Mouse (Mus musculus): Measurements from ENCODE around the gene Ell2. TPM values are rescaled to one million over a fixed set of nuclear protein-coding genes. Genes with fewer than 3 reads are reported as not detected.
"Not testable (repeated sequence)": the region's sequence is repeated elsewhere in the genome, so short reads cannot be mapped to it uniquely, and the experiment has no call there.

Gene Ell2
- total RNA-seq (2021) = 10 to 100 TPM; 12.7 to 14.8 TPM

GRCm38 (mm10) chr13:75706457-75706856 lies at the start of gene Ell2:
Gene Ell2, plus strand, starts transcription at chr13:75706757.
- intact Hi-C loops (cut with DNase I) = loop anchor here (5.0 kb wide), 1 partner anchor 479 kb away; no protein-coding TSS in a partner anchor
- DNase-seq = no peak

- DNase-seq = no peak
- intact Hi-C loops (cut with DNase I) = no loop called here
Measured at GRCm38 (mm10) chr13:75685438-75685837, 21.1 kb upstream of the Ell2 start.

GRCm38 (mm10) chr13:75686995-75687394 lies 19.6 kb upstream of the Ell2 start:
- no peak for DNase-seq
- intact Hi-C loops (cut with DNase I) = no loop called here

GRCm38 (mm10) chr13:75691625-75692024 lies 14.9 kb upstream of the Ell2 start:
- intact Hi-C loops (cut with DNase I) = no loop called here

DNA sequence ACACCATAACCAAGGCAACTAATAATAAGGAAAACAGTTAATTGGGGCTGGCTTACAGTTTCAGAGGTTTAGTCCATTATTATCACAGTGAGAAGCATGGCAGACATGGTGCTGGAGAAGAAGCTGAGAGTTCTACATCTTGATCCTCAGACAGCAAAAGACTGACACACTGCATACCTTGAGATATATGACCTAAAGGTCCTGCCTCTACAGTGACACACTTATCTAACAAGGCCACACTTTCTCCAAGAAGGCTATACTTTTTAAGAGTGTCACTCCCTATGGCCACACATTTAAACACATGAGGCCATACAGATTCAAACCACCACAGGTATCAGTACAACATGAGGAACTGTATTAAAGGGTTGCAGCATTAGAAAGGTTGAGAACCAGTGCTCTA lies 13.5 kb upstream of the Ell2 start:
- intact Hi-C loops (cut with DNase I) = no loop called here
- DNase-seq = no peak

More at GRCm38 (mm10) chr13:75691625-75692024, 14.9 kb upstream of the Ell2 start:
- DNase-seq = no peak

DNA sequence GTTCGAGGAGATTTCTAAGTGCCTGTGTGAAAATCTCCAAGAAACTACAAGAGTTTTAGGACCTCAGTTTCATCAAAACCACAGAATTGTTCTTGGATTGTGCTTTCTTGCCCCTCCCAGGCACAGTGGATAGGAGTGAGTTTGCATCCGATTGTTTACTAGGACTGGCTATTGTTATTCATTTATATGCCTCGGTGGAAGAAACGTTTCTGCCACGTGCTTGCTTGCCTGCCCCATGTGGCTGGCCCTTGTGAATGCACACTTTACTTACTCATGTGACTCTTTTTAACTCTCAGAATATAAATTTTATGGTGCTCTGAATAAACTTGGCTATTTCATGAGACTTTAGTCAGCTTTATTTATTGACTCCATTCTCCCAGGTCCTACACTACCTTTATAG lies 3.7 kb upstream of the Ell2 start:
- no peak for DNase-seq
- intact Hi-C loops (cut with DNase I) = no loop called here

- peak; percentile 95 to 96 for DNase-seq
- intact Hi-C loops (cut with DNase I) = loop anchor here (5.0 kb wide), 1 partner anchor 480 kb away; no protein-coding TSS in a partner anchor
Measured at GRCm38 (mm10) chr13:75706882-75707816, 592 bp downstream of the Ell2 start.

DNA sequence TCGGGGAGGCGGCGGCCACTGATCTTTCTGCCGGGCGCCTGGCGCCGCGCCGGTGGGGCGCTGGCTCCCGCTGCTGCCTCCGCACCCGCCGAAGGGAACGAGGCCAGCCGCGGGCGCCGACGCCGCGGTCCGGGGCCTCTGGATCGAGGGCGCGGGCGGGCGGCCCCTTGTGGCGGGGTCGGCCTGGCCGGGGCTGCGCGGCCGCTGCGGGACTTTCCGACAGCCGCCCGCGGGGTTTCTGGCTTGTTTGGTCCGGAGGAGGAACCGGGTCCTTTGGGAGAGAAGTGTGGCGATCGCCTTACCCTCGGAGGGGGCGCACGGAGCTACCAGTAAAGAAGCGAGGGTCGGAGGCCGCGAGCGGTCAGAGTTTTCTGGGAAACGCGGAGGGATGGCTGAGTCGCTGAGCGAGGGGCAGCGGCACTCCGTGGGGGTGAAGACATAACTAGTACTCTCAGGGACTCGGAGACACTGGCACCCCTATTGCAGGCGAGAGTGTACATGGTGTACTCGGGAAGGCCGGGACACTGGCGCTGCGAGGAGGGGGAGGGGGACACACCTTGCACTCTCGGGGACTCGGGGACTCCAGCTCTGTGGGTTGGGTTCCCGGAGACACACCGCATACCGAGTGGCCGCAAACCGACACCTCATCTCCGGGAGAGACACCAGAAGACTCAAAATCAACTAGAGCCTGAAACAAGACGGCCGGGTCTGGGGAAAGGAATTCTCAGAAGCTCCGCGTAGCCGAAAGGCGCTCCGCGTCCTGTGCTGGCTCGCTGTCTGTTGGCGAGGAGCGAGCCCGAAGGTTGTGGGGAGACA lies 1.5 kb downstream of the Ell2 start:
- DNase-seq = peak; percentile 71 to 74
- intact Hi-C loops (cut with DNase I) = loop anchor here (2.0 to 5.0 kb wide), 2 partner anchors 87 to 481 kb away; no protein-coding TSS in a partner anchor

DNA sequence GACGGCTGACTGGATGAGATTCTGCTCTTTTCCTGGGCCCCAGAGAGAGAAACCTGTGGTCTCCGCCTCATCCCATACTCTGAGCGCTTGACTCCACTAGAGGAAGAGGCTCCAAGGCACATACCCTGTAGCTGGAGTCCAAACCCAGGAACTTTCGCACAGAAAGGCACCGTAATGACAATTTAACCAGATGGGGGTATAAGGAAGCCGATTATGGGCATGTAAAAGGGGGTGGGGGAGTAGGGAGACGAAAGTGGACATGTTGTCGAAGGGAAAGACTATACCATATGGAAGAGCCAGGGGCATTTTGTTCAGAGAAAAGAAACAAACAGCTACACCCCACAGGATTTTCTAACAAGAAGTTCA lies 2.1 kb downstream of the Ell2 start:
- intact Hi-C loops (cut with DNase I) = loop anchor here (2.0 to 5.0 kb wide), 2 partner anchors 86 to 481 kb away; no protein-coding TSS in a partner anchor
- no peak for DNase-seq

DNA sequence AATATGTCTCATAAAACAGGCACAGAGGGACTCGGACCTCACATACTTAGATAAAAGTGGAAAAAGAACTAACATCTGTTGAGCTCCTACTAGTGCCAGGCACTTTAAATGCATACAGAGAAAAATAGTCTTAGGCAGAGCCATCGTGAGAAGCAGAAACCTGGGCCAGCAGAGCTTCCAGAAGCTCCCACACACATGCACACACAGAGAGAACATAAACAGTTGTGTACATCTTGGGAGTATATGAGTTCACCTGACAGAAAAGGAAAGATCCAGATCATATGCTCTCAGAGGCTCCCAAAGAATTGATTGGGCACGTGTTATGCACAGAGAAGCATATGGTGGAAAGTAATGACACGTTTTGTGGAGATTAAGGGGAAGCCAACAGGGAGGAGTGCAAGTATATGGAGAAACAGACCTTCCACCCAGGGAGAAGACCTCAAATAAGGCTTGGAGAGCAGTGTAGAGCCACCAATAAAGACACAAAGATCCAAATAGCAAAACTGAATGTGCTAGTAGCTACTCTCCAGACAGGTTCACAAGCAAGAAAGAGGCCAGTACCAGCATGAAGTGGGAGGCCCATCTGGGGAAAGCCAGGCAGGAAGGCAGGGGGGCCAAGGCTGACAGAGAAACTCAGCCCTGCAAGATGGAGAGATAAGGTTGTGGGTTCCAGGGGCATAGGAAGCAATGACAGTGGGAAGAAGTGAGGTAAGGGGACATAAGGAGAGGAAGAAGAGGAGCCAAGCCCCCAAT lies 2.6 kb downstream of the Ell2 start:
- intact Hi-C loops (cut with DNase I) = loop anchor here (2.0 to 5.0 kb wide), 2 partner anchors 86 to 482 kb away; no protein-coding TSS in a partner anchor

DNA sequence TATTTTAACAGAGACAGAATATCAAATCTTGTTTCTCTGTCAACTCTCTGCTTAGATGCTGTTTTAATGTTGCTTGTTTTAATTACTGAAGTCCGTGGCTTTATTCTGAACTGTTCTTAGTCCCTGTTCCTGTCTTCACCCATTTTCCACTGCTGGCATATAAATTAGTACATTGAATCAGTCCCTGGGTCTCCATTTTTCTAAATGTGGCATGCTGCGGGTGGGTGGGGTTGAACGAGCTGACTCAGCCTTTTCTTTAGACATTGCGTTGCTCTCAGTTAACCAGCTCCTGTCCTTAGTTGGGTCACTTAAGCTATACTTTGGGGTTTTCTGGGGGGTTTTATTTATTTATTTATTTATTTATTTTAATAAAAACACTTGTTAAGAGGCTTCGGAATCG lies 3.6 kb downstream of the Ell2 start:
- intact Hi-C loops (cut with DNase I) = no loop called here

More for the DNA sequence above, 2.6 kb downstream of the Ell2 start:
- peak; percentile 5 to 12 for DNase-seq

GRCm38 (mm10) chr13:75711517-75711916 lies 5.0 kb downstream of the Ell2 start:
- DNase-seq; intact Hi-C loops (cut with DNase I): not testable (repeated sequence)

More for the DNA sequence above, 3.6 kb downstream of the Ell2 start:
- peak in 1 of 2 experiments; percentile 7 for DNase-seq

DNA sequence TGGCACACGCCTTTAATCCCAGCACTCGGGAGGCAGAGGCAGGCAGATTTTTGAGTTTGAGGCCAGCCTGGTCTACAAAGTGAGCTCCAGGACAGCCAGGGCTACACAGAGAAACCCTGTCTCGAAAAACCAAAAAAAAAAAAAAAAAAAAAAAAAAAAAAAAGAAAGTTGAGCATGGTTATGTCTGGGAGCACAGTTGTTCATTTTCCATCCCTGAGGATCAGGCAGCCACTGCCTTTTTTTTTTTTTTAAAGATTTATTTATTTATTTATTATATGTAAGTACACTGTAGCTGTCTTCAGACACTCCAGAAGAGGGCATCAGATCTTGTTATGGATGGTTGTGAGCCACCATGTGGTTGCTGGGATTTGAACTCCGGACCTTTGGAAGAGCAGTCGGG lies 6.0 kb downstream of the Ell2 start:
- intact Hi-C loops (cut with DNase I); DNase-seq: not testable (repeated sequence)

- intact Hi-C loops (cut with DNase I) = no loop called here
- no peak for DNase-seq
Measured at GRCm38 (mm10) chr13:75714407-75714806, 7.8 kb downstream of the Ell2 start.

DNA sequence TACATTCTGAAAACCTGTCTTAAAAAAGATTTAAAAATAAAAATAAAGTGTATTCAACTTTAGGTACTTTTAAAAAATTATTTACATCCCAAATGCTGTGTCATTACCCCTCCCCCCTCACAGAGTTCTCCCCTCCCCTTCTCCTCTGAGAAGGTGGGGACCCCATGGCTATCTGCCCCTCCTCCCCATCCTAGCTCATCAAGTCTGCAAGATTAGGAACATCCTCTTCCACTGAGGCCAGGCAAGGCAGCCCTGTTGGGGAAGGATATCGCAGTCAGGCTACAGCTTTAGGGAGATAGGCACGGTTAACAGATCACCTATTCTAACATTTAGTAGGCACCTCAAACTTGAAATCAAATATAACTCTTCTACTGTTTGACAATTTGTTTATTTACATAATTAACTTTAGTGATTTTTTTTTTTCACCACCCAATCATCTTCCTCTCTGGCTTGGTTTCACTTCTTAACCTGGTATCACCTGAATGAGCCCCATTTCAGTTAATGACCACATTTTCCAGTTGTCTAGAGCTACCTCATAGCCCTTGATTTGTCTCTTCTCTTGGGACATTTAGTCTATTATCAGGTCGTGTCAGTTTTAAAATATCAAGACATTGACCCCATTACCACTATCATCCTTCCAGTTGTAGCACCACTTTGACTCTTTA lies 11.2 kb downstream of the Ell2 start:
- intact Hi-C loops (cut with DNase I) = no loop called here
- DNase-seq = no peak

DNA sequence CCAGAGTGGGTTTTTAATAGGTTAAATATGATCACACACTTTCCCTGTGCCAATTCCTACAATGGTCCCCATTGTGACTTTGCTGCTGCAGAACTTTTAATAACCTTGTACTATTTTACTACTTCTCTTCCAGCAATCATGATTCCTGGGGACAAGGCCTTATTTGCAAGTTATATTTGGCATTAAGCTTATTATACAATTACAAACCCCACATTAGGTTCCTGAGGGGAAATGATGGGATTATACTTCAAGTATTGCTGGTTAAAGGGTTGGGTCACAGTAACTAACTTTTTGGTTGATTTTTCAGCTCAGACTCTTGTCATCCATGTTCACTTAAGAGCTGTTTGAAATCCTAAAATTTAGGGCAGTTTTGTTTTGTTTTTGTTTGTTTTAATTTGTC lies 11.8 kb downstream of the Ell2 start:
- intact Hi-C loops (cut with DNase I) = no loop called here
- DNase-seq = no peak

DNA sequence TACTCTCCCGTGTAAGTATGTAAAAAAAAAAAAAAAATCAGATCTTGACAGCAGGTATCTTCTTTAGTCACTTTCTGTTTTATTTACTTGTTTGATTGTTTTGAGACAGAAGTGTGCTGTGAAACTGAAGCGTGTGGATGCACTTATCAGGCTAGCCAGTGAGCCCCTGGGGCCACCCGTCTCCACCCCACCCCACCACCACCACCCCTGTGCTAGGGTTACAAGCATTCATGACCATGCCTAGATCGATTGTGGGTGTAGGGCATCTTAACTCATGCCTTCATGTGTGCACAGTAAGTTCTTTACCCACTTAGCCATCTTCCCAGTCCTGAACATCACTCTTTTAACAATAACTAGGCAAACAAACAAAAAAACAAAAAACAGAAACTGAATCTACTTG lies 13.1 kb downstream of the Ell2 start:
- intact Hi-C loops (cut with DNase I) = no loop called here
- no peak for DNase-seq

GRCm38 (mm10) chr13:75726569-75727373 lies 20.2 kb downstream of the Ell2 start:
- intact Hi-C loops (cut with DNase I) = no loop called here
- no peak for DNase-seq

- no peak for DNase-seq
Measured at GRCm38 (mm10) chr13:75727932-75728331, 21.4 kb downstream of the Ell2 start.

More at GRCm38 (mm10) chr13:75727932-75728331, 21.4 kb downstream of the Ell2 start:
- intact Hi-C loops (cut with DNase I) = no loop called here

Measured in heart, postnatal 10 days (tissue).